Mouse (Mus musculus): ENCODE results near the gene Cyp27b1.

Gene Cyp27b1

GRCm38 (mm10) chr10:127047954-127048353 lies at the start of gene Cyp27b1:
TSS of gene Cyp27b1 (plus strand) at chr10:127048250.
- DNase-seq = no peak

GRCm38 (mm10) chr10:127000529-127000928 lies 47.5 kb upstream of the Cyp27b1 start, which contains the start of gene Avil:
TSS of gene Avil (plus strand) at chr10:127000709.
- DNase-seq = no peak

GRCm38 (mm10) chr10:127001297-127001696 lies 46.8 kb upstream of the Cyp27b1 start:
- no peak for DNase-seq

DNA sequence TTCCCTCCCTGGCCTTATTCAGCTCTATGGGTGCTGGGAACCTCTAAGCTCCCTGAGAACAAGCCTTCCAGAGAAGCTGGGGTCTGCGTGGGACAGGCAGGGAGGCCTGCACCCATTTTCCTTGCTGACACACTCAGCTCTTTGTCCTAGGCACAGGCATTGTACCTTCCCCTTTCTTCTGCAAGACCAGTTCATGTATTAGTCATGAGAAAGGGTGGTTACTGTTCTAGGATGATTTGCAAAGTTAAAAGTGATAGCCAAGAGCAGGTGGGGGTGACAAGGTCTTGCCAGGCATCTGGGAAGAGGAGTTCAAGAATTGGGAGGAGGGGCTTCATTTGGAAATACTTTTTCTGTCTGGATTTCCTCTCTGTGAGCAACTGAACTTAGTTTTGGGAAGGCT lies 46.0 kb upstream of the Cyp27b1 start:
- DNase-seq = no peak

DNA sequence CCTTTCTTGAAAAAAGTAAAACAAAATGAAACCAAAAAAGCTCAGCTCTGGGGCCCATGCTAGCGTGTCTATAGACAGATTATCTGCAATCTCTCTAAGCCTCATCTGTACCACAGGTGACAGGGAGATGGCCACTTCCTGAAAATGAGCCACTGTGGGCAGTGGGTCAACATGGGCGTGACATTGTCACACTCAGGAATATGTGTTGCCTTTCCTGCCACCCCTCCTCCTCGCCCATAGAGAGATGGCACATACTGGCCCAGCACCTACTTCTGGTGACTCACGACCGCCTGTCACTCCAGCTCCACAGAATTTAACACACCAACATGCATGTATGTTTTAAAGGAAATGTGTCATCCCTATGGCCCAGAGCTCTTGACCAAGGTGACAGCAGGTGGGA lies 45.3 kb upstream of the Cyp27b1 start:
- no peak for DNase-seq

DNA sequence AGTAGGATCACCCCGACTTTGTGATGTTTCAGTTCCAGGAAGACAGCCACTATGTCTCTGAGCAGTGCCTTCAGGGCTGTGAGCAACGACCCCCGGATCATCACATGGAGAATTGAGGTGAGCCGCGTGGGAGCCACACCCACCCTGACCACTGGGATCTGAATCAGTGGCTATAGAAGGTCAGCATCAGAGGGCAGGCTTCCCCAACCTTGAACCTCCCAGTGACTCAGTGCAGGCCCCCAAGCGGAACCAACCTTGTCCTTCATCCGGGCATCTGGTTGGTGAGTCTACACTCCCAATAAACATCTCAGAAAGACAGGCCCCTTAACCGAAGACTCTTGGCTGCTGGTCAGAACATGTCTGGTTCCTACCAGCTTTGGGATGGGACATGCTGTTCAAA lies 44.7 kb upstream of the Cyp27b1 start:
- no peak for DNase-seq

GRCm38 (mm10) chr10:127003806-127004205 lies 44.2 kb upstream of the Cyp27b1 start:
- DNase-seq = peak; percentile 26

DNA sequence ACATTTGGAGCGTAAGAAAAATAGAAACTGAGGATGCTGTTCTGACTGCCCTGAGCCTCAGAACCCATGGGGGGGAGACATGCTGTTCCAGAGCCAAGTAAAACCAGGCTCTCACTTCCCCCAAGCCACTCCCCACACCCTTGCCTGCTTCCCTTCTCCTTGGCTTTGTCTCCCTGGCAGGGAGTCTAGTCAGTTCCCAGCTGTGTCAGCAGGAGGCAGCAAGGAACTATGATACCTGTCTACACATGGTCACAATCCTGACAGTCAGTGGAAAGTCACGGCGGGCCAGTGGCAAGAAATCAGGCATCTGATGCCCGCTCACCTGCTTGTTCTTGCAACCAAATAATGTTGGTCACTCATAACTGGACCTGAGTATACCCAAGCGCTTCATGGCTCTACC lies 31.6 kb upstream of the Cyp27b1 start:
- peak; percentile 8 for DNase-seq

DNA sequence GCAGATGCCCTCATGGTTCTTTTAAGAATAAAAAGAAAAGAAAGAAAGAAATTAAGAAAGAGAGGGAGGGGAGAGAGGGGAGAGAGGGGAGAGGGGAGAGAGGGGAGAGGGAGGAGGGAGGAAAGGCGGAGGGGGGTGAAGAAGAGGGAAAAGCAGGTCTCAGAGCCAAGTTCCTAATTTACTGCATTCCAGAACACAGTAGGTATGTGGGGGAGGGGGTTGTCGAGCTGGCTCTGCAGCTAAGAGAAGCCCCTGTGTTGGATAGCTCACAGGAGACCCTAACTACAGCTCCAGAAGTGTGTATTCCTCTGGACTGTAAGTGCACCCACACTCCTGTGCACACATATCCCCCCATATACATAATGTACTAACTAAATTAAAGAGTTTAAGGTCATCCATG lies 31.0 kb upstream of the Cyp27b1 start:
- DNase-seq = no peak

GRCm38 (mm10) chr10:127018422-127018821 lies 29.6 kb upstream of the Cyp27b1 start:
- DNase-seq = no peak

GRCm38 (mm10) chr10:127030336-127031296 lies 17.4 kb upstream of the Cyp27b1 start, which contains the start of gene Tsfm:
TSS of gene Tsfm (minus strand) at chr10:127030840.
- DNase-seq = peak; percentile 94

DNA sequence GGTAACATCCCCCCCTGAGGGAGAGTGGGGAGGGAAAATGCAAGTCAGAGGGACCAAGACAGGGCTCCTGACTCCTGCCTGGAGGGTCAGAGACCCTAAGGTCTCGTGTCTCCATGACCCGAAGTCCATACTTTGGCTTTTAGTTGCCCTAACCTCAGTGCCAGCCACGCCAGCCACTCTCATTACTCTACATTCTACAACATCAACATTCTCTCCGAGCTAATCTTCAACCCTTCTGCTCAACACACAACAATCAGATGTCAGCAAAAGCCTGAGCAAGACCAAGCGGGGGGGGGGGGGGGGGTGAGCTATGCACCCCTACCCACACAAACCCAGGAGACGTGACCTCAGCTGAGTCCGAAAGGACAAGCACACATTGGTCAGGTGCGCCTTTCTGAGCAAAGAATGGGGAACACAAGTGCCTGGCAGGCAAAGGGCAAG lies 14.7 kb upstream of the Cyp27b1 start:
- no peak for DNase-seq

GRCm38 (mm10) chr10:127036273-127036672 lies 11.8 kb upstream of the Cyp27b1 start:
- DNase-seq = no peak

GRCm38 (mm10) chr10:127037641-127038040 lies 10.4 kb upstream of the Cyp27b1 start:
- no peak for DNase-seq

GRCm38 (mm10) chr10:127040569-127041214 lies 7.4 kb upstream of the Cyp27b1 start:
- DNase-seq = peak; percentile 38

DNA sequence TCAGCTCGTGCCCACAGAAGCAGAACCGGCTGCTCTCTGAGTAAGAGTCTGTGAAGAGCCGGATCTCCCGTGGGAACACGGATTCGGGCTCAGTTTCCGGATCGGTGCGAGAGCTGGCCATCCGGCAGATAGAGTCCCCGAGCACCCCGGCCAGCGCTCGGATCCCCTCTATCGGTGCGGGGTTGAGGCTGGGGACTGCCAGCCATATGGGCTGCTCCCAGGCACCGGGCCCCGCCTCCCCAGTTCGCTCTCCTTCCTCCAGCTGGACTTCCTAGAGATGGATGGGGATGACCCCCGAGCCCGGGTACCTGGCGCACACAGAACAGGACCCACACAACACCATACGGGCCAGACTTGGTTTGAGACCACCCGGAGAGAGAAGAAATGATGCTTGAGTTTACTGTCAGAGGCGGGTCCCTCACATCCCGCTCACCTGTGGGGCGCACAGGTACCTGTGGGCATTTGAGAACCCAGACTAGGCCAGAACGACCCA lies 6.7 kb upstream of the Cyp27b1 start, which contains the start of the genes Mettl1 and Eef1akmt3:
Gene Mettl1 (plus strand): TSS at position 141 of the 493 bp plus-strand sequence.
Gene Eef1akmt3 (minus strand): TSS at position 240 of the 493 bp plus-strand sequence.
- DNase-seq = no peak

DNA sequence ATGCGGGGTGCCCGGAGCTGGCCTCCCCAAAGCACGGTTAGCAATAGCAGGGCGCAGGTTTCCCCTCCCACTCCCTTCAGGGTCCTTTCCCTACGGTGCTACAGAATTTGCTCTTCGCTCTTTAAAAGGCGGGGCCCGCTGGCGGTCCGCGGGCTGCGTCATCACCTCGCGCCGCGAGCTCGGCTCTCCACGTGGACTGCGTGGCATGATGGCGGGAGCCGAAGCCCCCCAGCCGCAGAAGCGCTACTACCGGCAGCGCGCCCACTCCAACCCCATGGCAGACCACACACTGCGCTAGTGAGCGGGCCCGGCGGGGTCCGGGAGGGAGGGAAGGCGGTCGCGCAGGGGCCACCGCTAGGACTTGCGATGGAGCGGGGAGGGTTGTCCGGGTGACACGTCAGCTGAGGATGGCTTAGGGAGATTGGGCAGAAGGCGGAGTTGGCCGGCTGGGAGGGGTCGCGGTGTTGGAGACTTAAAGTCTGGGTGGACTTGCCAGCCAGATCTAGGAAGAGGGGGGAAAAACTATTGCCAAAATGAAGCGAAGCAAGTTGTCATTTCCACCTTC lies 6.2 kb upstream of the Cyp27b1 start:
- DNase-seq = peak; percentile 94

GRCm38 (mm10) chr10:127042468-127043115 lies 5.5 kb upstream of the Cyp27b1 start:
- no peak for DNase-seq

GRCm38 (mm10) chr10:127043187-127043586 lies 4.9 kb upstream of the Cyp27b1 start:
- no peak for DNase-seq

- DNase-seq = no peak
Measured at GRCm38 (mm10) chr10:127048608-127049394, 751 bp downstream of the Cyp27b1 start.

DNA sequence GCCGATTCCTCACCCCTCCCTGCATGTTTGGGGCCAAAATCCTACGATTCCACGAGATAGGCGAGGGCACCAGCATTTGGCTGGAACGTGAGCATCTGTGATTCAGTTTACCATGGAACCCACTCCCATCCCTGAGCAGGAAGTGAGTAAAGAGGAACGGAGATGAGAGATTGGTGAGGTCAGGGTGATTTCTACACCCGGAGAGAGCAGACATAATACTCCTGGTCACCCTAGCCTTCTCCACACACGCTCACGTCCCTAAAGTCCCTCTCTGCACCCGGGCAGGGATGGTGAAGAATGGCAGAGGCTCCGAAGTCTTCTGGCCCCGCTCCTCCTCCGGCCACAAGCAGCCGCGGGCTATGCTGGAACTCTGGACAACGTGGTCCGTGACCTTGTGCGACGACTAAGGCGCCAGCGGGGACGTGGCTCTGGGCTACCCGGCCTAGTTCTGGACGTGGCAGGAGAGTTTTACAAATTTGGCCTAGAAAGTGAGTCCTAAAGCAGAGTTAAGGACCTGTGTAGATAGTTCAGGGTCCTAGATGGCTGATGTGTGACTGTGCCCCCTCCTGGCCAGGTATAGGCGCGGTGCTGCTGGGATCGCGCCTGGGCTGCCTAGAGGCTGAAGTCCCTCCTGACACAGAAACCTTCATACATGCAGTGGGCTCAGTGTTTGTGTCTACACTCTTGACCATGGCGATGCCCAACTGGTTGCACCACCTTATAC lies 1.5 kb downstream of the Cyp27b1 start:
- DNase-seq = no peak
